Mouse (Mus musculus): ENCODE results near the gene Fmod.

Gene Fmod

DNA sequence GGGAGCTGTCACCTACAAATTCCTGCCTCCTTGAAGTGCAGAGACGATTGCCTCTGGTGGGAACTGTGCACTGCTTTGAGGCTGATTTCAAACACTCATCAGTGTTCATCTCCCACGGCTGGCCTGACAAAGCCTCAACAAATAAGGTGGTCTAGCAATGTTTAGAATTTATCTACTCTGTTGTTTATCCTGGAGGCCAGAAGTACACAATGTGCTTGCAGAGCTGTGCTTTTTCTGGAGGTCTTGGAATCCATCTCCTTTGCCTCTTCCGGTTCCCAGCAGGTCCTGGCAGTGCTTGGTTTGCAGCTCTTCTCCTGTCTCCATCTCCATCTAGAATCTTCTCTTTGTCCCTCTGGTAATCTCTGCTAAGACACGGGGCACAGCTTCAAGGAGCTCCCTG lies 19.2 kb downstream of the Fmod start:
- no peak for DNase-seq (ENCODE audit: low spot score in 2 of 2)

DNA sequence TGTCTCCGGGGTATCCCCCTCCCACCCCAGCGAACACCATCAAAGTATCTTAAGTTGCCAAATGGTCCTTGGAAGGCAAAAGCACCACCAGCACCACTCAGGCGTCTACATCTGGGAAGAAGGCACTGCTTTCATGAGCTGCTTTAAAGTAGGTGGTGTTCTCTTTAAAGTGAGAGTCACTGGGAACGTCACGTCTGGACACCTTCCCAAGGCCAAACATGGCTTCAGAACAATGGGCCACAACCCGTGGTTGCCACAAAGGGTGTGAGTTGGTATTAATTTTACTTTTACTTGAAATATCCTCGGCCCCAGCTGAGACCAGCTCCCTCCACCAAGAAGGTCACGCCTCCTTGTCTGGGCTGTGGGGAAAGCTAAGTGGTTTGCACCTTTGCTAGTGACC lies 20.7 kb downstream of the Fmod start:
- no peak for DNase-seq (ENCODE audit: low spot score in 2 of 2)

DNA sequence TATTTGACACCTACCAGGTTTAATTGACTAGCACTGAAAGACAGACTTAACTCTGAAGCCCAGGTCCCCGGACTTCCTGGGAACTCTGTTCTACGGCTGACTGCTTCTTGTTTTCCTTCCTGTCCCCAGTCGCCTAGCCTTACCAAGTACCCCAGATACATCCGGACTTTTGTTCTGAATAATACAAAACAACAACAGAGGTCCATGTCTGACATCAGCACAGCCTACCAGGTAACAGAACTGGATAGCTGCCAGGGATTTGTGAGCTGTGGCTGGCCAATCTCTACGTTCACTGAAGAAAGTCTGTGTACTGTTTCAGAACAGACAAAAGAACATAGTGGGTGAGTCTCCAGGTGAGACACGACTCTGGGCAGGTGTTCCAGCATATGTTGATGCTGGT lies 21.8 kb downstream of the Fmod start:
- no peak for DNase-seq (ENCODE audit: low spot score in 2 of 2)

DNA sequence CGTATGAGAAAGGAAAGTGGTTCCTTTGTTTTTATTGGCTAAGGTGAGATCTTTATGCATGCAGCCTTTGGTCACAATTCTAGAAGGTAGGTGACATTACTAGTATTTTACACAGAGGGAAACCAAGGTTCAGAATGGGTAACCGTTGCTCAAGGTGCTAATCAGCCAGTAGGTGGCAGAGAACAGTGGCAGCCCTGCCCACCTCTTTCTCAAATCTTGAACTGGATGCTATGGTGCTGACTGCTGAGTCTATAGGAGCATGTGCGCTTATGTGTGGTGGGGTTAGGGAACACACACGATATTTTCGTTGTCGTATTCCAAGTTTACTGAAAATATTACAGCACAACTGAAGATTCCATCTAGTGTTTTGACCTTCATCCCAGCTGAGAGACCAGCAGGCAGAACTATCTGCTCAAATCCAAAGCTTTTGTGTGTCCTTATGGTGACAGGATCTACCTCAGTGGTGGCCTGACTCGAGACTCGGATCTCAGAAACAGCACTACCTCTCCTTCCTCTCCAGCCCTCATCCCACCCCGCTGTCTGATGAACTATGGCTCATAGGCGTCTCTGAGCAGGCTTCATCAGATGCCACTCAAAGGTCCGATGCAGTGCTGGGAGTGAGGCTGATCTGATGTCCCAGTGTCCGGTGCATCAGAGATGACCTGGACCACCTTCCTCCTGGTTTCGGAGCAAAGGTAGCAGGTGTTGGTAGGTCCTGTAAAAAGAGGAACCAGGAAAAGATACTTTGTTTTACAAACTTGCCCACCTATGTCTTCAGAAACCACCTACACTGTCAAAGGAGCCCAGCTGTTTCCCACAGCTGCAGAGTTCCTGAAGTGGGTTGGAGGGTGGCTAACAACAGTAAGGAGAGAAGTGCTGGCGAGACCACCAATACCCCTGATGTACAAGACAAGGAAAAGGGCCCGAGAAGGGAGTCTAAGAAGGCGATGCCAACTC lies 23.0 kb downstream of the Fmod start:
- DNase-seq (ENCODE audit: low spot score in 2 of 2): no peak

DNA sequence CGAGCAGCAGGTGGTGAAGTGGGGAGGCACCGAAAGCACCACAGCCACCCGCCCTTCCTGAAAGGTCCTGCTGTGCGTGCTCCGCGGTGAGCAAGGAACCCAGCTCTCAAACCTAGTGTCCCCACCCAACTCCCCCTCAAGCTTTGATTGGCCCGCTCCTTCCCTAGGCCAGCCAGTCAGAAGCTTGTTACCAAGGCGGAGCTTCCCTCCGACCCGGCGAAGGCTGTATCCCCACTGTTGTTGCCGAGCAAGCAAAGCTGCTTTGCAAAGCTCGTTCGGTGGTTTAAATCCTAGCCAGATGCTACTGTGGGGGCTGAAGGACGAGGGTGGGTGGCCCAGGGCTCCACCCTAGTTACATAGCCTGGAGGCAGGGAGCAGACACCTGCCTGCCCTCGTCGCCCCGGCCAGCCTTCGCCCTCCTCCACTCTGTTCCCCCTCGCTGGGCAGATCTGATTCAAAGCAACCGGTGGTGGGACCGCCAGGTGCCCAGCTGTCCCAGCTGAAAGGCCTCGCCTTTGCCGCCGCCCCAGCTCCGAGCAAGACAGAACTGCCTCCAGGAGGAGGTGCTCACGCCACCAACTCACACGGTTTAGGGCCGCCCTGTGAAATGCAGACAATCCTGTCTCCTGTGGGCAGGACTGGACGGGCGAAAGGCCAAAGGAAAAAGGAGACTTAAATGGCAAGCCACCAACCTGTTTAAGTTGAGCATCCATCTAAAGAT lies 24.0 kb downstream of the Fmod start:
- DNase-seq (ENCODE audit: low spot score in 2 of 2): peak; percentile 85 to 87

DNA sequence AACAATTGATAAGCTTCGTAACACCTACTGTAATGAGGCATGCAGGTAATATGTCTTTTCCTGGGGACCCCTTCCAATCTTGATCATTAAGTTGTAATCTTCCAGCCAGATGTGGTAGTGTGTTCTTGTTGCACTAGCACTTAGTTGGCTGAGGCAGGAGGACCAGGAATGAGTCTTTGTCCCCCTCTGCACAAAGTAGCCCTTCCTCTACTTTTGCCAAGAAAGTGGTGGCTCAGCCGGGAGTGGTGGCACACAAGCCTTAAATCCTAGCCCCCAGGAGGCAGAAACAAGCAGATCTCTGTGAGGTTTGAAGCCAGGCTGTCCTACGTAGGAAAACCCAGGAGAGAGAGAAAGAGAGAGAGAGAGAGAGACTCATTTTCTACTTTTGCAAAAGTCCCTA lies 24.9 kb downstream of the Fmod start:
- no peak for DNase-seq (ENCODE audit: low spot score in 2 of 2)

DNA sequence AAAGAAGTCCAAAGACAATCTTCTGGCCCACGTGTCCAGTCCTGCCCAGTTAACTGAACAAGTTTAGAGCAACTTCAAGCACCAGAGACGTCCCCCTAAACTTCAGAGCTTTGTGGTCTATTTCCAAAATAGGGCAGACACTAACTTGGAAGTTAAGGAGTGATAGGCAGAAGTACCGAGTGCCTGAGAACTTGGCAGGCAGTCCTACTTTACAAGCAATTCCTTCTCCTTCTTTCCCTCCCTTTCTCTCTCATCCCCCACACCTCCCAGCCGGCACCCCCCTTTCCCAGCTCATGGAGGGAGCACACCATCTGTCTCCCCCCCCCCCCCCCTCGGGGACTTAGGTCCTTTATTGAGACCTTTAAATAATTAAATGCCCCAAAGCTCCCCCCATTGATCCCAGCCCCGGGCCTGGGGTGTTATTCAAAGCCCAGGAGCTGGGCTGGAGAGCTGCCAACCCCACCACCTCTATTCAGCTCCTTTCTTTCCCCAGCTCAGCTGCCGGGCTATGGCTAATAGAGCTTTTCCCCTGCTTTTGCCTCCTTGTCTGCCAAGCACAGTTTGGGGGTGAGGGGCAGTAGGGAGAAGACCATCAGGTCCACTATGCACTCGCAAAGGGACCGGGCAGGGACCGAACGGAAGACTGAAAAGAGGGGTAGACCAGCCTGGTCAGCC lies 25.5 kb downstream of the Fmod start:
- DNase-seq (ENCODE audit: low spot score in 2 of 2): no peak

DNA sequence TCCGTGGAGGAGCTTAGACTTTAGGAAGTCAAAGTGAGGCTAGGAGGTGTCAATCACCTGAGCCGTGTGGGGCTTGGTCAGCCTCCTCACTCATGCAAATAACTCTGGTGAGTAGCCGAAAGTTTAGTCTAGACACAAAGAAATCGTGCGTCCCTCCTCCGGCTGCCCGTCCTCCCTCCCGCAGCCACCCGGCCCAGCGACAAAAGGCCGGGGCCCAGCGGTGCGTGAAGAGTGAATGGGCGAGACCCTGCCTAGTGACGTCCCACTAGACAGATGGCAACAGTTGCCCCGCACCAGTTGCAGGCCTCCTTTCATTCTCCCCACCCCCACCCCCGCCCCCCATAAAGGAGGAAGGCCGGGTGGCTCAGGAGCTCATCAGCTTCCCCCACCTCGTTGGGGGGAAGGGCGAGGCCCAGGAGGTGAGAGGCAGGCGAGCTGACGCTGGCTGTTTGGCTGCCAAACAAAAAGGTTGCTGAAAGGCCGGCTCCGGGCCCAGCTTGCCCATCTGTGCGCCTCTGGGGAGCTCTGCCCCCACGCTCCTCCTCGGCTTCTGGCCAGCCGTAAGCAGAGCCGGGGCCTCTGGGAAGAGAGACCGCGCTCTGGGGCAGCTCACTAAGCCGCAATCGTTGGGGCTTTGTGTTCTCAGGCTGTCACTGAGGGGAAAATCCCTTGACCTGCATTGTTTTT lies 26.2 kb downstream of the Fmod start:
- DNase-seq (ENCODE audit: low spot score in 2 of 2): peak; percentile 60 to 64

DNA sequence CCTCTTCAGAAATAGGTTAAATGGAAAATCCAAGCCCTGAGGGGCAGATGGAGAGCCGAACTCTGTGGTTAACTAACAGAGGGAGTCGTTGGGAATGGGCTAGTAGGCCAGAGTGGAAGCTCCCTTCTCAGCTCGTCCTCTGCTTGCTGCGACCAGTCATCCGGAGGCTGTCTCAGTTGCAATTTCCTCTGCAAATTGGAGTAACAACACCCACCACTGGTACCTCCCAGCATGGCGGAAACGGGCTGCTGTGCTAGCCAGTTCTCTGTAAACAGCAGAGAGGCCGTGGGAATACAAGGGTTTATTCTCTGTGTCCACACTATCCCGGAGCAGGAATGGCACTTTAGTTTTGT lies 26.7 kb downstream of the Fmod start:
- peak in 1 of 2 experiments; percentile 39 for DNase-seq (ENCODE audit: low spot score in 2 of 2)

DNA sequence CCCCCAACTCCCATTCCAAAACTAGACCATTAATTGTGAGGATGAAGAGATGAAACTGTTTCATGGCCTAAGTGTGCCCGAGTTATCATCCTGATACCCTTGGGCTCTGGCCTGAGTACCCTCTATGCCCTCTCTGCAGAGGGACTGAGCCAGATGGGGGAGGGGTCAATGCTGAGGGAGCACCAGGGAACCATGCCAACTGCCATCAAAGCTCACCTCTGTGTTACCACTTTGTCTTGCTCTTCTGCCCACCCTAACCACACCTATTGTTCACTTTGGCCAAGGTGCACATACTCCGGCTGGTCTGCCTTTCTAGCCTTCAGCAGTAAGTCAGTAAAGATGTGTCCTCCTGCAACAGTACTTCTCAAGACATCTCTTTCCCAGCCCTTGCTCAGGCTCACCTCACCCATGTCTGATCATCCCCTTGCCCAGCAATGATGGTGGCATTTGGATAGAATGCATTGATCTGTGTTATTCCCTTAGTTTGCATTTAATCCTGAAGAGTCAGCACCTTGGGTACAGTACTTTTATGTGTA lies 27.3 kb downstream of the Fmod start:
- DNase-seq (ENCODE audit: low spot score in 2 of 2): no peak

DNA sequence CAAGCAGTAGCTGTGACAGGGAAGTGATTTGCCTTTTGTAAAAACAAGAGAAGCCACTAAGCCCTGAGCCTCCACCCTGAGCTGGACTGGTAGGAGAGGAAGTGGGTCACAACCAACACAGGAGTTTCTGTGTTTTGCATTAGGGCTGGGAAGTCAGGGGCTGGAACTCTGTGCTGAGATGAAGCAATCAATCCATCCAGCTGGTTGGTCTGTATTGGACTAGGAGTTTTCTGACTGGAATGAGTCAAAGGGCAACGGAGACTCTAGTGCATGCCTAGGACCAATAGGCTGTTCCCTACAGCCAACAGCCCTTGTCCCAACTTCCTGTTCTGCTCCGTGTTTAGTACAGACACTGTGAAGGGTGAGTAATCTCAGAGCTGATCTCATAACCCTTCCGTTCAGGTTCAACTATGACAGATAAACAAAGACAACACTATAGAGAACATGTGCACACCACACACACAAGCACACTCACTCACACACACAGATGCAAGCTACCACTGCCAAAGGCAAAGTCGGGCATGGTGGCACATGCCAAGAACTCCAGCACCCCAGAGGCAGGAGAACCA lies 28.3 kb downstream of the Fmod start:
- no peak for DNase-seq (ENCODE audit: low spot score in 2 of 2)

DNA sequence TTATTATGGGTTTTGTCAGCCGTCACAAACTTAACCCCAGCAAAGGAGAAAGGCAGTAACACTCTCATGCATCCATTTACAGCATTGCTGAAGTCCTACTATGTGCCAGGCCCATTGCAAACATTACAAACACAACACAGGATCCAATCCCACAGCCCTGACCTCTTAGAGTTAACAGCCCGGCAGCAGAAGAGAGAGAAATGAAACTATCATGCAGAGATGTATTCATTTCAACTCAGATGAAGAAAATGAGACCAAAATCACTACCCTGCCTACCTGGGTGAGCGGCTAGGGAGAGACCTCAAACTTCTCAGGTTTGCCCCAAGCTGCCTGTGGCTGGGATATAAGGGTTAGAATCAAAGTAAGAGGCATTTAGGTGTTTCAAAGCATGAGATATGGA lies 29.5 kb downstream of the Fmod start:
- no peak for DNase-seq (ENCODE audit: low spot score in 2 of 2)

DNA sequence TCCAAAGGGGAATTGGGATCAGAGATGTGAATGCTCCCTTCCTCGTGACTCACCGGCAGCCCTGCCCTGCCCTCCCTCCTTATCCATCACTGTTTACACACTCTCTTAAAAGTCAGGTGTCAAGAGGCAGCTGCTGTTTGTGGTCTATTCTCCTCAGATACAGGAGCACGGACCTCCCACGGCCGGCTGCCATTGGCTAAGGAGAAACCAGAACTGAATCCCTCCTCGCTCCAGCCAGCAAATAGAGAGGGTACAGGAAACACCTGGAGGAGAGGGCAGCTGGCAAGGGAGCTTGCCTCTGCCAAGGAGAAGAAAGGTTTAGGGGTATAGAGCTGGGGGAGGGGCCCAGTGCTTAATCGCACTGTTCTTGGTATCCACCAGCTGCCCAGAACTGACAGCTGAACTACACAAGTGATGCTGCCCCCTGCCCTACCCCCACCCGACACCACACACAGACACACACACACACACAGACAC lies 30.1 kb downstream of the Fmod start:
- peak in 1 of 2 experiments; percentile 51 for DNase-seq (ENCODE audit: low spot score in 2 of 2)

DNA sequence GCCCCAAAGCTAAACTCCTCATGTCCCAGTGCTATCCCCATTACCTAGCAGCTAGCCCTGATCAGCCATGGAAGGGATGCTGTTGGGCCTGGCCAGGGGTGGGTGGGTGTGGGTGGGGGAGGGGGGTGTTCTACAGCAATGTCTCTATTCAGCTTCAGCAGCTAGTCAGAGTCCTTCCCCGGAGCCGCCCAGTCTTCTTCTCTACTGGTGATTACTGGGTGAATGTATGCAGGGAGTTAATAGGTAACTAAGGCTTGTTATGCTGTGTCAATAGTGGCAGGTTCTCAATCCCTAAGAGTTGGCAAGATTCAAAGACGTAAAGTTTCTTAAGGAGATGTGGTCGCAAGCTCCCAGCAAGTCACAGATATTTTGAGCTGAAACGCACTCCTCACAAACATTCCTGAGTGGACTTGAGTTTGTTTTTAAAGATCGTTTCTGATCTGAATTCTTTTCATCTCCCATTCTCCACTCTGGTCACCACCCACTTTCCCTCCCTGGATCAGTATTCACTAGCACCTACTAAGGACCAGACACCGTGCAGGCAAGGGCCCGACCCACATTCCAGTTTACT lies 33.1 kb downstream of the Fmod start:
- no peak for DNase-seq (ENCODE audit: low spot score in 2 of 2)

DNA sequence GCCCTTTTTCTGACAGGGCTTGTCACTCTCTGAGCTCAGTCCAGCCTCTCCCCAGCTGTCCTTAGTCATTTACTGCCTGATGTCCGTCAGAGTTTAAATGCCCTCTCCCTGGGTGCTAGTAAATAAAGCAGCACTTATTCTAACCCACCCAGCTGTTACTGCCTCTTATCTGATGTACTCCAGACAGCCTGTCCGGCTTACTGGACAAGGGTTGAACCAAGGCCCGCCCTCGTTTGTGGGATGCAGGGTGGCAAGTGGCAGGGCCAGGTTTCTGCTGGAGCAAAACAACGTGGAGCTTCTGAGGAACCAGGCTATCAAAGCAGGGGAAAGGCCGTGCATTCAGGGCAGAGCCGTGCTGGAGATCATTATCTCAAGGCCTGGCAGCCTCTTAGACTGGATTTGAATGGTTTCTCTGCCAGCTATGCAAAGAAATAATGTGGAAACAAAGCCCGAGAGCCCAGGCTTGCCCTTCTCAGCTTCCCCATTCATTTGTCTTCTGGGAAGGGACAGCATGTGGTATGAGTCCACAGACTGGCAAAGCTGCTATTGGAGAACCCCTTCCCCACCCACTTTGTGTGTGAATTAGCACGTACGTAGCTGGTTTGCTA lies 34.5 kb downstream of the Fmod start:
- no peak for DNase-seq (ENCODE audit: low spot score in 2 of 2)

DNA sequence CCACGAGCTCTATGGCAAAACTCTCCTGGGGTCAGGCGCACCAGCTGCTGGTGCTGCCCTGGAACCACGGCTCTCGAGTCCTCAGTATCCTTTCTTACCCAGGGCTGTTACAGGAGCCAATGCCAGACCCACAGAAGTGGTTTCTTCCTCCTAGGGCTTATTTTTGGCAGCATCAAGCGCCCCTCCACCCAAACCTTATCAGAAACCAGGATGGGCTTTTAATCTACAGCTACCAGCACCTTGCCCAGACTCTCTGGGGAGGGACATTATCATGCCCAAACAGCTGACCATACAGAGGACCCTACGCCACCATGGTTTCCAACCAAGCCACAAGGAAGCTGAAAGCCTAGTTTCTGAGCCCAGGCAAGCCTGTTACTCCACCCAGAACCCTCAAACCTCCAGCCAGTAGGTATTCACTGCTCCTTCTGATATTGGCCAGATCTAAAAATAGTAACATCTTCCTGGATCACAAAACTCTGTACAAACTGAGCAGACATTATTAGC lies 36.1 kb downstream of the Fmod start:
- peak; percentile 45 to 47 for DNase-seq (ENCODE audit: low spot score in 2 of 2)

DNA sequence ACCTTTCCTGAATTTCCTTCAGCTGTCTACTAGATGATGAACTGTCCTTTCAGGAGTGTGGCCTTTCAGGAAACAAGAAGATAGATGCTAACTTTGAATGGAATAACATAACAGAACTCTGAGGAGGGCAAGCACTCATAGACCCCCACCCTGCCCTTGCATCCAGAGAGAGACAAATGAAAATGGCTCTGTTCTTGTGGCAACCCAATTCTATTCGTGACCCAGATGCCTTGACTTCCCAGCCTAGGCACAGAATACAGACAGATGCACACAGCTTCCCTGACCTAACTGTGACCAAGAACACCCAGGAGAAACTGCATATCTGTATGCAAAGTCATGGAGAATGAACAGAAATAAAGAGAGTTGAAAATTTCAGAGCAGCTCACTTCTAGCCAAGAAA lies 36.6 kb downstream of the Fmod start:
- DNase-seq (ENCODE audit: low spot score in 2 of 2): no peak

DNA sequence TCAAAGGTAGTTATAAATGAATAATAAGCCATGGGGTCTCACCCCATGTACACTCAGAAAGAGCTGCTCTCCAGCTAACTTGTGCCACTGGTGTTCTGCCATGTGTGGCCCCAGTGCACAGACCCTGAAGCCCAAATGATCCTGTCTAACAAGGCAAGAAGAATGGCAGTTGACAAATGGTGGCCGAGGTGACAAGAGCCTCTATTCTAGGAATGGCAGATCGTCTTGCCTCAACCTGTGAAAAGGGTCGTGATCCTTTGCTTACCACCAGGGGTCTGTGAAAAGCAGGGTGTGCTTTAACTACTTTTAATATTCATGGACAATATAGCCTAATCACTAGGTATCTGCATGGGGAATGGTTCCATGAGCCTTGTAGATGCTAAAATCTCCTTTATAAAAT lies 37.1 kb downstream of the Fmod start:
- no peak for DNase-seq (ENCODE audit: low spot score in 2 of 2)

DNA sequence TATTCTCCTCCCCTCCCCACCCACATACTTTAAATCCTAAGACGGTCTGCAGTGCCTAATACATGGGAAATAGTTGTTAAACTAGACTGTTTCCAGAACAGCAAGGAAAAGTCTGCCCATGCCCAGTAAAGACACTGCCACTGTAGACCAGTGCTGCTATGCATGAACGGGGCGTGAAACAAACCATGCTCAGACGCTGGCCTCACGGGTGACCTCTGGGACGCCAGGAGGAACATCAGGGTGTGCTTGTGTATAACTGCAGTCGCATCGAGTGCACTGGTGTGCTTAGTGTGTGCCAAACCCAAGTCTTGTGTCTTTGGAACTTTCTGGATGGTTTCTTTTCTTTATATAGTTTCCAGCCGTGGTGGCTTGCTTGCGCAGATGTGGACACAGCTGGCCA lies 37.6 kb downstream of the Fmod start:
- no peak for DNase-seq (ENCODE audit: low spot score in 2 of 2)

DNA sequence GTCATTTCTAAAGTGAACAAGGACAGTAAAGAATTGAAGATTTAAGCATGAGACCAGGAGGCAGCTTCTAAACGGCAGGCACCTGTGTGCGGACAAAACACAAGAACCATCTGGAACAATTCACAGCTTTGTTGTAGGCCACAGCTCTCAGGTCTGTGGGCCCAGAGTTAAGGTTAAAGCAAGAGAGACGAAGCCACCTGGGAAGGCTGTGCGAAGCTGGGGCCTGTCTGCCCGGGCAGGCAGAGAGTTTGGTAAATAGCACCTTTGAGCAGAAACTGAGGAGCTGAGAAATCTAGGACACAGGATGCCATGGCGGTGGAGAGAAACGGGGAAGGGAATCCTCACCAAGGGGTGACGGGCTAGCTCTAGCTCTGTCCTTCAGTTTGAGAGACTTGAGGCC lies 38.5 kb downstream of the Fmod start:
- DNase-seq (ENCODE audit: low spot score in 2 of 2): no peak
